Mouse (Mus musculus) duodenum, adult 2 months (tissue): ENCODE measurements around the gene Adk. TPM values are rescaled to one million over a fixed set of nuclear protein-coding genes. Genes with fewer than 3 reads are reported as not detected.

ENCODE experiments used
- polyA plus RNA-seq: library from polyadenylated mRNA; depleted of rRNA; stranded (reverse); fragments of >200 nt; gene quantifications from 2 replicates; pipeline ENCODE4 v1.2.3, GENCODE M21; 2012; ENCODE audit warnings: low replicate concordance; rRNA removed

Adk gene
- 6.7 and 15.5 TPM in 2 replicates for polyA plus RNA-seq

GRCm38 (mm10) chr14:21052112-21052780, at the start of gene Adk, which contains the start of gene Ap3m1:
Gene Adk (plus strand): TSS chr14:21052574.
Gene Ap3m1 (minus strand): TSS chr14:21052508.

GRCm38 (mm10) chr14:21481231-21481630, 428.9 kb downstream of the Adk start, which contains the start of gene Kat6b:
Gene Kat6b (plus strand): TSS chr14:21481434.

Other genes with a start within 250 kb of the Adk start
- gene Plau, start 215.9 kb upstream of the Adk start, polyA plus RNA-seq: 1.5 and 2.0 TPM in 2 replicates
- 9.9 and 17.5 TPM in 2 replicates for gene Vcl, start 123.2 kb upstream of the Adk start, polyA plus RNA-seq
- gene Ap3m1, start 66 bp upstream of the Adk start, polyA plus RNA-seq: 4.8 and 6.8 TPM in 2 replicates